Mouse (Mus musculus) hindbrain, embryonic 16.5 days (tissue): ENCODE data around the gene Kptn. TPM values are rescaled to one million over a fixed set of nuclear protein-coding genes. Genes with fewer than 3 reads are reported as not detected.

ENCODE experiments used
- ATAC-seq: fragments of 200-750 bp; cut with Nextera tagmentation; 2 replicates; pipeline ENCODE4 v1.8.0; 2017; ENCODE audit warnings: moderate TSS enrichment, moderate library complexity
- H3K27ac ChIP-seq: fragments of 300-500 bp; sonication (generic); 2 replicates; pipeline ENCODE4 v1.5.1; 2014; ENCODE audit warnings: low read depth, mild to moderate bottlenecking, control low read depth, low read length, moderate library complexity
- H3K27me3 ChIP-seq: fragments of 300-500 bp; sonication (generic); replicated peaks from 2 replicates; pipeline ENCODE4 v1.6.1; 2014; ENCODE audit warnings: low read length; ENCODE audit not compliant: control insufficient read depth, insufficient read depth
- H3K36me3 ChIP-seq: fragments of 300-500 bp; sonication (generic); 2 replicates; pipeline ENCODE4 v1.6.1; 2014; ENCODE audit warnings: mild to moderate bottlenecking, low read length, moderate library complexity, mixed read lengths; ENCODE audit not compliant: control insufficient read depth, insufficient read depth
- H3K4me1 ChIP-seq: fragments of 300-500 bp; sonication (generic); 2 replicates; pipeline ENCODE4 v1.6.1; 2014; ENCODE audit warnings: low read depth, low read length; ENCODE audit not compliant: control insufficient read depth, insufficient read depth
- H3K4me2 ChIP-seq: fragments of 300-500 bp; sonication (generic); 2 replicates; pipeline ENCODE4 v1.6.1; 2014; ENCODE audit warnings: mild to moderate bottlenecking, low read length, control low read depth, moderate library complexity
- H3K4me3 ChIP-seq: fragments of 300-500 bp; sonication (generic); 2 replicates; pipeline ENCODE4 v1.5.1; 2014; ENCODE audit warnings: mild to moderate bottlenecking, low read length, control low read depth, moderate library complexity
- H3K9ac ChIP-seq: fragments of 300-500 bp; sonication (generic); 2 replicates; pipeline ENCODE4 v1.6.1; 2014; ENCODE audit warnings: low read depth, mild to moderate bottlenecking, control low read depth, low read length, moderate library complexity
- H3K9me3 ChIP-seq: fragments of 300-500 bp; sonication (generic); 2 replicates; pipeline ENCODE4 v1.6.1; 2014; ENCODE audit warnings: mild to moderate bottlenecking, low read length, moderate library complexity; ENCODE audit not compliant: control insufficient read depth
- WGBS: fragments of 180-500 bp; shearing (Covaris S2); extraction: QIAGEN DNeasy Blood & Tissue Kit; methylation state at CpG from one replicate; pipeline ENCODE4 v1.1.7; 2014; 5-methylcytosine and 5-hydroxymethylcytosine counted together
- polyA plus RNA-seq: library from polyadenylated mRNA; unstranded; fragments of >200 nt; fragmentation: Nextera tagmentation; extraction: Ambion mirVana; gene quantifications from 2 replicates; pipeline ENCODE4 v1.2.1, GENCODE M21; 2015

The Kptn gene
- polyA plus RNA-seq, 1 experiment from 2014 or later: 49.8 TPM

DNA sequence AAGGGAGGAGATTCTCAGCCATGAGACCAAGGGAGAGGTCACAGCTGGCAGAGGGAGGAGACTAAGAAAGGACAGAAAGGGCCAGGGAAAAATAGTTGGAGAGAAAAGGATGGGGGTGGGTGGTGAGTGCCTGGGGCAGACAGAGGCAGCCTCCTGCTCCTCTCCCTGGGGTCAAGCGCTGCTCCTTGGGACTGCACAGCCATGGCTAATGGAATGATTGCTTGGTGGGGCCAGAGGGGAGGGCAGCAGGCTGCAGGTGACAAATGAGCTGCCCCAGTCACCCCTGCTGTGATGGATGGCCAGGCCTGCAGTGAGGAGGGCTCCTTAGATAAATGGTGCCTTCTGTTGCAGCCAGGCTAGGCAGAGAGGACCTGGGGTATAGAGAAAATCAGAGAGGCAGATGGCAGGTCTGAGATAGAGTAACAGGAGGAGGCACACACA, 52.5 kb downstream of the Kptn start:
- 0% methylated on average over 1 of the region's 1 CpGs for WGBS
- Histone ChIP-seq H3K27ac (0 out of 2 replicates have a peak overlapping the region, but pooled peaks have one; percentile 39), H3K9ac (peak overlapping the region; percentile 47), H3K9me3 (peaks cover 8% of the 10 kb centered on the region), H3K4me2 (no peak overlapping the region), H3K36me3 (no peaks in the 10 kb centered on the region), H3K27me3 (no peaks in the 10 kb centered on the region), H3K4me1 (peaks cover 35% of the 10 kb centered on the region), H3K4me3 (no peak overlapping the region)
- ATAC-seq: peak; percentile 29; the same call in 1 of the 2 replicates

DNA sequence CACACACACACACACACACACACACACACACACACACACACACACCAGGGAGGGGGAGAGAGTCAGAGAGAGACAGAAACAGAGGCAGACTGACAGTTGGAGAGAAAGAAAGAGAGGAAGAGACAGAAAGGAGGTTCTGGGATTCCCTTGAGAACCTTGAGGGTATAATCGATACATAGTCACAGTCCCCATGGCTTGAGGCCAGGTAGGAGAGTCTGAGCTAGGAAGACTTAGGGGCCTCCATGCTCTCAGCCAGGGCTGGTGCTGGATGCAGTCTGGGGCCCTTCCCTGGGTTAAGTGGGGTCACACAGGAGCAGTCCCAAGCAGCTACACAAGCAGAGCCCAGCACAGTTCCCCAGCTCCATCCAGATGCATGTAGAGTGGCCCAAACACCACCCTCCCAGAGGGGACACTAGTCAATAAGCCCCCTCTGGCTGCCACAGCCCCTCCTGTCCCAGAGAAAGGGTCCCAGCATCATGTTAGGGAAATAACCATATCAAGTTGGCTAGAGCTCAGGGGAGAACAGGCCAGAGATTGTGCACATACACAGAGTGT, 53.0 kb downstream of the Kptn start:
- H3K36me3 ChIP-seq: peaks cover 1% of the 10 kb centered on the region; the same call in 1 of the 2 replicates
- no peak overlapping the region for H3K4me3 ChIP-seq
- ATAC-seq: 0 out of 2 replicates have a peak, but pooled peaks have one; percentile 3
- 13% methylated on average over 1 of the region's 1 CpGs for WGBS
- no peak overlapping the region for H3K4me2 ChIP-seq
- peak overlapping the region; percentile 61 for H3K27ac ChIP-seq
- H3K9me3 ChIP-seq: peaks cover 7% of the 10 kb centered on the region
- H3K27me3 ChIP-seq: no peaks in the 10 kb centered on the region
- H3K4me1 ChIP-seq: peaks cover 35% of the 10 kb centered on the region
- H3K9ac ChIP-seq: peak overlapping the region; percentile 47

- no peak overlapping the region for H3K9ac ChIP-seq
- ATAC-seq: no peak
- 17% methylated on average over 5 of the region's 5 CpGs for WGBS
- H3K4me3 ChIP-seq: no peak overlapping the region
- H3K27ac ChIP-seq: peak overlapping the region; percentile 34; the same call in 1 of the 2 replicates
- no peak overlapping the region for H3K4me2 ChIP-seq
- H3K36me3 ChIP-seq: peaks cover 4% of the 10 kb centered on the region; the same call in 1 of the 2 replicates
- H3K27me3 ChIP-seq: no peaks in the 10 kb centered on the region
- H3K9me3 ChIP-seq: peaks cover 2% of the 10 kb centered on the region; the same call in 1 of the 2 replicates
- peaks cover 35% of the 10 kb centered on the region for H3K4me1 ChIP-seq
Observed at GRCm38 (mm10) chr7:16173146-16173545, 53.5 kb downstream of the Kptn start.

GRCm38 (mm10) chr7:16174597-16175541, 55.2 kb downstream of the Kptn start, which contains the start of gene Meis3:
TSS of gene Meis3 (plus strand) at chr7:16175090.
- H3K36me3 ChIP-seq: peaks cover 18% of the 10 kb centered on the region
- peaks cover 35% of the 10 kb centered on the region for H3K4me1 ChIP-seq
- H3K27me3 ChIP-seq: no peaks in the 10 kb centered on the region
- no peaks in the 10 kb centered on the region; the same call in 1 of the 2 replicates for H3K9me3 ChIP-seq
- H3K9ac ChIP-seq: peak within 1 kb of the TSS; percentile 86
- peak; percentile 89 for ATAC-seq
- H3K4me3 ChIP-seq: peak within 1 kb of the TSS; percentile 74
- H3K27ac ChIP-seq: peak within 1 kb of the TSS; percentile 79
- 0% methylated on average over 35 of the region's 42 CpGs for WGBS
- H3K4me2 ChIP-seq: peak within 1 kb of the TSS; percentile 61

DNA sequence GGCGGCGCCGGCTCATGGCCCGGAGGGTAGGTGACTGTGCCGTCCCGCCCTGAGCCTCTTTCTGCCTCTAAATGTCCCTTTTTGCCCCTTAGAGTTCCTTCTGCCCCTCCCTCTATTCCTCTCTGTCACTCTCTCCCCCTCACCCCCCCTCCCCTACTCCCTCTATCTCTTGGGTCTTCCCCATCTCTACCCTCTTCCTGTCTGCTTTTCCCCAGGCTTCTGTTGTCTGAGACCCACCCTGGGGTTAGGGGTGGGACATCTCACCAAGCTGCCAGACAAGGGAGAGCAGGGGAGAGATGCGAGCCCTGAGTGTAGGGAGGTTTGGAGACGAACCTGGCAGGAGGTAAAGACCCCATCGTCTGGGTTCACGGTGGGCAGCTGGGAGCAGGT, 55.8 kb downstream of the Kptn start:
- Histone ChIP-seq H3K36me3 (peaks cover 18% of the 10 kb centered on the region), H3K27ac (peak overlapping the region; percentile 79), H3K4me1 (peaks cover 35% of the 10 kb centered on the region), H3K9me3 (no peaks in the 10 kb centered on the region; the same call in 1 of the 2 replicates), H3K27me3 (no peaks in the 10 kb centered on the region), H3K9ac (peak overlapping the region; percentile 86), H3K4me2 (peak overlapping the region; percentile 61), H3K4me3 (peak overlapping the region; percentile 74)
- peak; percentile 40 for ATAC-seq
- 3% methylated on average over 10 of the region's 10 CpGs for WGBS

Other genes with a start within 250 kb of the Kptn start
- not detected in 2 replicates for gene Crx, start 239.9 kb upstream of the Kptn start, polyA plus RNA-seq
- not detected in 2 replicates for gene Crxos, start 237.3 kb upstream of the Kptn start, polyA plus RNA-seq
- 1,540 and 1,671 TPM in 2 replicates for gene Selenow, start 197.5 kb upstream of the Kptn start, polyA plus RNA-seq
- 104 and 111 TPM in 2 replicates for gene Nop53, start 173.8 kb upstream of the Kptn start, polyA plus RNA-seq
- 5.6 and 9.5 TPM in 2 replicates for gene Ehd2, start 152.3 kb upstream of the Kptn start, polyA plus RNA-seq
- gene Bicra, start 72.0 kb upstream of the Kptn start, polyA plus RNA-seq: 5.0 and 6.9 TPM in 2 replicates
- gene Zfp541, start 58.1 kb upstream of the Kptn start, polyA plus RNA-seq: 0.09 and 0.16 TPM in 2 replicates
- gene Napa, start 21.4 kb upstream of the Kptn start, polyA plus RNA-seq: 236 and 255 TPM in 2 replicates
- 1.1 and 1.2 TPM in 2 replicates for gene Slc8a2, start 9.9 kb downstream of the Kptn start, polyA plus RNA-seq
- 96.6 and 122 TPM in 2 replicates for gene Meis3, start 55.2 kb downstream of the Kptn start, polyA plus RNA-seq
- 9.6 and 13.3 TPM in 2 replicates for gene Dhx34, start 102.1 kb downstream of the Kptn start, polyA plus RNA-seq
- gene C5ar2, start 124.3 kb downstream of the Kptn start, polyA plus RNA-seq: 0.07 and 0.13 TPM in 2 replicates
- gene C5ar1, start 139.6 kb downstream of the Kptn start, polyA plus RNA-seq: 2.1 and 2.4 TPM in 2 replicates
- gene Inafm1, start 153.7 kb downstream of the Kptn start, polyA plus RNA-seq: 55.5 and 62.4 TPM in 2 replicates
- gene Ccdc9, start 166.9 kb downstream of the Kptn start, polyA plus RNA-seq: 26.1 TPM in 2 replicates
- gene Bbc3, start 188.5 kb downstream of the Kptn start, polyA plus RNA-seq: 31.3 and 32.7 TPM in 2 replicates